Mouse (Mus musculus) spleen, adult 12 weeks (tissue): Measurements from ENCODE around the gene Zfand5.

Experiments used
- DNase-seq: peaks from one replicate; pipeline ENCODE4 v3.0.0; 2022; ENCODE audit warnings: low spot score

Zfand5 gene

GRCm38 (mm10) chr19:21329770-21330169 is 57.7 kb downstream of the Zfand5 start:
- no peak for DNase-seq

- DNase-seq: no peak
Observed at GRCm38 (mm10) chr19:21330305-21331115, 58.4 kb downstream of the Zfand5 start.

- DNase-seq: no peak
Observed at GRCm38 (mm10) chr19:21331621-21332155, 59.6 kb downstream of the Zfand5 start.
